Mouse (Mus musculus): ENCODE results near the gene Rgl3. TPM values are rescaled to one million over a fixed set of nuclear protein-coding genes. Genes with fewer than 3 reads are reported as not detected.

Rgl3 gene
- 1.8 and 2.6 TPM in 2 replicates for polyA plus RNA-seq (2016; fragmentation: Nextera tagmentation; extraction: Ambion mirVana)

- H3K36me3 ChIP-seq = no peaks in the 10 kb centered on the region
- WGBS = under 1% methylated on average over 42 of the region's 42 CpGs
- peak within 1 kb of the TSS; percentile 76 for H3K4me2 ChIP-seq
- H3K4me3 ChIP-seq (replicated peaks) = peak within 1 kb of the TSS; percentile 47
- H3K27me3 ChIP-seq = peaks cover 92% of the 10 kb centered on the region
- no peaks in the 10 kb centered on the region for H3K9me3 ChIP-seq
- peaks cover 21% of the 10 kb centered on the region for H3K4me1 ChIP-seq (replicated peaks)
- peak within 1 kb of the TSS; percentile 42 for H3K9ac ChIP-seq (replicated peaks)
- no peak within 1 kb of the TSS for H3K27ac ChIP-seq
- no peak for ATAC-seq (ENCODE audit: insufficient number of reproducible peaks, insufficient read depth, low FRiP score, low TSS enrichment, low read depth)
These were observed at the start of gene Rgl3 for GRCm38 (mm10) chr9:21989230-21990110. Rgl3 (minus strand) TSS chr9:21989446.

DNA sequence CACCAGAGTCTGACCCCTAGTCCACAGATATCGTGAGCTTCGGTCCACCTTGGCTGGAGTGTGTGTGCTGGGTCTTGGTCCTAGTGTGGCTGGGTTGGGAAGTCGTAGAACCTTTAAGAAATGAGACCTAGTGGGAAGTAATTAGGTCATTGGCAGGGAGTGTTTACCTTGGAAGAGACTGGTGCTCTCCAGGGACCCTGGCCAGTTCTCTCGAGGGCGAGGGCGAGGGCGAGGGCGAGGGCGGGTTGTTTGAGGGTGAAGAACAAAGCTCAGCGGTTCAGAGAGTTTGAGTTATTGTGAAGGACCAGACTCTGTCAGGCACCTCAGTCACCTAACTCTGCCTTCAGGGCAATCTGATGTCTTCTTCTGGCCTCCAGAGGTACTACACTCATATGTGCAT, 48.6 kb upstream of the Rgl3 start:
- peaks cover 7% of the 10 kb centered on the region for H3K4me1 ChIP-seq (replicated peaks)
- ATAC-seq (ENCODE audit: insufficient number of reproducible peaks, insufficient read depth, low FRiP score, low TSS enrichment, low read depth) = no peak
- 0 out of 2 replicates have a peak, but pooled peaks cover 5% of the 10 kb centered on the region for H3K27me3 ChIP-seq
- 82% methylated on average over 10 of the region's 10 CpGs for WGBS
- H3K9me3 ChIP-seq = no peaks in the 10 kb centered on the region
- no peak overlapping the region for H3K4me3 ChIP-seq (replicated peaks)
- no peak overlapping the region for H3K9ac ChIP-seq (replicated peaks)
- no peaks in the 10 kb centered on the region for H3K36me3 ChIP-seq
- H3K27ac ChIP-seq = no peak overlapping the region
- H3K4me2 ChIP-seq = no peak overlapping the region

DNA sequence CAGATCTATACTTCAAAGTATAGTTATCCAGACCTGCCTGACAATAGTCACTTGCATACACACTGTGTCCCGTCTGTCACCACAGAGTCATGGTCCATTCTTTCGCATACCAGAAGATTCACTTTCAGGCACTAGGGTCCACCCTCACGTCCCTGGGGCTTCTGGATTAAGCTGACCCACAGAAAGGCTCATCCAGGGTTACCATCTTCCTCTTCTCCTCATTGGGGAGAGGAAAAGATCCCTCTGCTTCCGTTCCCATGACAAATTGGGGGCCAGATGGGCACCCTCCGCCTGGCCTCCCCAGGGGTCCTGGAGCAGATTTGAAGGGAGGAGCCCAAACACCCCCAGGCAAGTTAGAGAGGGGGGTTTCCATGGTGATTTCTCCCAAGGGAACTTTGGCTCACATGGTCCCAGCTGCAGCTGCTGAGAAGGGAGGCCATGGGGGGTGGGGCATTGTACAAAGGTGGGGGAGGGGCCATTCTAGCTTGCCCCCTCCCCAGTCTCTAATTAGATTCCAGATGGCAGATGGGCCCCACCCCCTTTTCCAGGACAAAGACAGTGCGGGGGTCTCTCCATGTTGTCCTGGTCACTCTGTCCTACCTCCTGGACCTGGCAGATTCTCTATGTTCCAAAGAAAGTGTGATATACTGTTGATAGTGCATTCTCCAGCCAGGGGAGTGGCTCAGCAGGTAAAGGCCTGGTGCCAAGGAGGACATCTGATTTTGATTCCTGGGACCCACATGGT, 46.2 kb upstream of the Rgl3 start:
- H3K27me3 ChIP-seq = 0 out of 2 replicates have a peak, but pooled peaks cover 5% of the 10 kb centered on the region
- WGBS = 52% methylated on average over 6 of the region's 6 CpGs
- no peaks in the 10 kb centered on the region for H3K9me3 ChIP-seq
- no peak overlapping the region for H3K4me2 ChIP-seq
- H3K9ac ChIP-seq (replicated peaks) = no peak overlapping the region
- peaks cover 7% of the 10 kb centered on the region for H3K4me1 ChIP-seq (replicated peaks)
- H3K4me3 ChIP-seq (replicated peaks) = no peak overlapping the region
- no peak for ATAC-seq (ENCODE audit: insufficient number of reproducible peaks, insufficient read depth, low FRiP score, low TSS enrichment, low read depth)
- H3K27ac ChIP-seq = no peak overlapping the region
- H3K36me3 ChIP-seq = no peaks in the 10 kb centered on the region

- Histone ChIP-seq H3K36me3 (no peaks in the 10 kb centered on the region), H3K9me3 (no peaks in the 10 kb centered on the region), H3K4me1 (replicated peaks) (peaks cover 2% of the 10 kb centered on the region), H3K27me3 (0 out of 2 replicates have a peak, but pooled peaks cover 5% of the 10 kb centered on the region), H3K4me3 (replicated peaks) (no peak overlapping the region), H3K9ac (replicated peaks) (no peak overlapping the region), H3K4me2 (no peak overlapping the region), H3K27ac (no peak overlapping the region)
- no peak for ATAC-seq (ENCODE audit: insufficient number of reproducible peaks, insufficient read depth, low FRiP score, low TSS enrichment, low read depth)
- WGBS = 90% methylated on average over 9 of the region's 9 CpGs
These were observed 41.1 kb upstream of the Rgl3 start for GRCm38 (mm10) chr9:22030386-22030785.

- WGBS = 67% methylated on average over 7 of the region's 7 CpGs
- H3K4me1 ChIP-seq (replicated peaks) = no peaks in the 10 kb centered on the region
- no peak overlapping the region for H3K9ac ChIP-seq (replicated peaks)
- H3K4me3 ChIP-seq (replicated peaks) = no peak overlapping the region
- no peaks in the 10 kb centered on the region for H3K9me3 ChIP-seq
- no peaks in the 10 kb centered on the region; the same call in 1 of the 2 replicates for H3K27me3 ChIP-seq
- no peak overlapping the region for H3K27ac ChIP-seq
- H3K36me3 ChIP-seq = no peaks in the 10 kb centered on the region
- no peak for ATAC-seq (ENCODE audit: insufficient number of reproducible peaks, insufficient read depth, low FRiP score, low TSS enrichment, low read depth)
- no peak overlapping the region for H3K4me2 ChIP-seq
These were observed 39.2 kb upstream of the Rgl3 start for GRCm38 (mm10) chr9:22028467-22028866.

DNA sequence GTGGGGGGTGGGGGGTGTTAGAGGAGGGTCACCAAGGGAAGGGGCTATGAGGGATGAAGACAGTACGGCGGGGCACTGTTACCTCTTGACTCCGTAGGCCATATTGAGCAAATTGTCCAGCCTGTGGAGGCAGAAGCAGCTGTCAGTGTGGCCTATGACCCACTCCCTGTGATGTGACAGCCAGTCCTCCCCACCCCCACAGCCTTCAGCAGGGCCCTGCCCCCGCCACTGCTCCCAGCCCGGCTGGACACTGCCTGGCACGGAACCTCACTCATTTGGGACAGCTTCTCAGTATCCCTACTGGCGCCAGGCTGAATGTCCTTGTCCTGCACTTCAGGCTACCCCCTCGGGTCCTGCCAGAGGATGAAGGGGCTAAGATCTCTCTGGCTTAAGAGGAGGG, 35.3 kb upstream of the Rgl3 start:
- Histone ChIP-seq H3K9ac (replicated peaks) (no peak overlapping the region), H3K4me1 (replicated peaks) (no peaks in the 10 kb centered on the region), H3K4me2 (no peak overlapping the region), H3K4me3 (replicated peaks) (no peak overlapping the region), H3K27ac (no peak overlapping the region), H3K27me3 (no peaks in the 10 kb centered on the region; the same call in 1 of the 2 replicates), H3K9me3 (no peaks in the 10 kb centered on the region), H3K36me3 (no peaks in the 10 kb centered on the region)
- no peak for ATAC-seq (ENCODE audit: insufficient number of reproducible peaks, insufficient read depth, low FRiP score, low TSS enrichment, low read depth)
- 43% methylated on average over 8 of the region's 8 CpGs for WGBS

GRCm38 (mm10) chr9:22017208-22017825, 28.1 kb upstream of the Rgl3 start:
- Histone ChIP-seq H3K9ac (replicated peaks) (no peak overlapping the region), H3K4me3 (replicated peaks) (no peak overlapping the region), H3K4me2 (no peak overlapping the region), H3K9me3 (no peaks in the 10 kb centered on the region), H3K36me3 (peaks cover 26% of the 10 kb centered on the region), H3K27me3 (no peaks in the 10 kb centered on the region), H3K4me1 (replicated peaks) (no peaks in the 10 kb centered on the region), H3K27ac (no peak overlapping the region)
- WGBS = 85% methylated on average over 7 of the region's 7 CpGs
- ATAC-seq (ENCODE audit: insufficient number of reproducible peaks, insufficient read depth, low FRiP score, low TSS enrichment, low read depth) = no peak

- no peaks in the 10 kb centered on the region for H3K27me3 ChIP-seq
- H3K4me3 ChIP-seq (replicated peaks) = no peak overlapping the region
- no peaks in the 10 kb centered on the region for H3K4me1 ChIP-seq (replicated peaks)
- H3K9ac ChIP-seq (replicated peaks) = no peak overlapping the region; the same call in 1 of the 2 replicates
- peaks cover 37% of the 10 kb centered on the region for H3K36me3 ChIP-seq
- no peak overlapping the region for H3K27ac ChIP-seq
- WGBS = 69% methylated on average over 10 of the region's 10 CpGs
- H3K9me3 ChIP-seq = no peaks in the 10 kb centered on the region
- no peak for ATAC-seq (ENCODE audit: insufficient number of reproducible peaks, insufficient read depth, low FRiP score, low TSS enrichment, low read depth)
- no peak overlapping the region for H3K4me2 ChIP-seq
These were observed 27.0 kb upstream of the Rgl3 start for GRCm38 (mm10) chr9:22016245-22016644.

GRCm38 (mm10) chr9:22012731-22013130, 23.5 kb upstream of the Rgl3 start:
- Histone ChIP-seq H3K4me1 (replicated peaks) (no peaks in the 10 kb centered on the region), H3K4me2 (no peak overlapping the region), H3K9ac (replicated peaks) (no peak overlapping the region), H3K4me3 (replicated peaks) (no peak overlapping the region), H3K27ac (no peak overlapping the region), H3K36me3 (peaks cover 72% of the 10 kb centered on the region), H3K27me3 (no peaks in the 10 kb centered on the region), H3K9me3 (no peaks in the 10 kb centered on the region)
- WGBS = 93% methylated on average over 13 of the region's 13 CpGs
- no peak for ATAC-seq (ENCODE audit: insufficient number of reproducible peaks, insufficient read depth, low FRiP score, low TSS enrichment, low read depth)

GRCm38 (mm10) chr9:22011055-22011454, 21.8 kb upstream of the Rgl3 start:
- Histone ChIP-seq H3K36me3 (peaks cover 88% of the 10 kb centered on the region), H3K4me2 (no peak overlapping the region), H3K4me1 (replicated peaks) (no peaks in the 10 kb centered on the region; the same call in 1 of the 2 replicates), H3K27me3 (no peaks in the 10 kb centered on the region), H3K9me3 (no peaks in the 10 kb centered on the region), H3K4me3 (replicated peaks) (no peak overlapping the region), H3K27ac (no peak overlapping the region), H3K9ac (replicated peaks) (no peak overlapping the region)
- no peak for ATAC-seq (ENCODE audit: insufficient number of reproducible peaks, insufficient read depth, low FRiP score, low TSS enrichment, low read depth)
- 94% methylated on average over 5 of the region's 5 CpGs for WGBS

- Histone ChIP-seq H3K36me3 (peaks cover 57% of the 10 kb centered on the region), H3K4me1 (replicated peaks) (peaks cover 25% of the 10 kb centered on the region), H3K9me3 (no peaks in the 10 kb centered on the region), H3K27ac (no peak overlapping the region), H3K9ac (replicated peaks) (no peak overlapping the region; the same call in 1 of the 2 replicates), H3K27me3 (no peaks in the 10 kb centered on the region), H3K4me3 (replicated peaks) (peak overlapping the region; percentile 61; the same call in 1 of the 2 replicates), H3K4me2 (peak overlapping the region; percentile 85)
- no peak for ATAC-seq (ENCODE audit: insufficient number of reproducible peaks, insufficient read depth, low FRiP score, low TSS enrichment, low read depth)
- 92% methylated on average over 12 of the region's 12 CpGs for WGBS
These were observed 15.3 kb upstream of the Rgl3 start for GRCm38 (mm10) chr9:22004546-22004945.

Measured in limb, embryonic 12.5 days (tissue).